ENCODE assay signal across 9 mouse cellular contexts in genomic region chrX:167152611-167153010, GRCm38 (mm10). TPM values are rescaled to one million over a fixed set of nuclear protein-coding genes. Genes with fewer than 3 reads are reported as not detected.
DNase-seq lines count a peak whose midpoint lies in the region; ATAC-seq and TF ChIP-seq lines count a peak whose summit lies in the region.
"Had no signal": no experiment of that assay in that cellular context is flagged by ENCODE, and none has a peak within 500 bp of the region (broad histone marks: within the 10 kb centered on the region; RNA-seq: fewer than 3 reads in every experiment).

No protein-coding gene starts in this region.

- intact Hi-C loops in gastrocnemius, adult 2 months (cut with DNase I), result loop anchor here (10.0 kb wide), 1 partner anchor 52 kb away; the partner anchor contains the start of gene Tmsb4x

- no peak for TF ChIP-seq CTCF in gastrocnemius, adult 2 months (IDR thresholded peaks at IDR 0.05)

- no peak overlapping the region for H3K4me2 ChIP-seq in heart, embryonic 13.5 days
- H3K4me2 ChIP-seq: embryonic facial prominence, embryonic 15.5 days had no signal

- no peak overlapping the region for H3K9ac ChIP-seq in heart, embryonic 13.5 days
- H3K9ac ChIP-seq: embryonic facial prominence, embryonic 15.5 days had no signal

- H3K36me3 ChIP-seq in heart, embryonic 13.5 days, result no peaks in the 10 kb centered on the region
- H3K36me3 ChIP-seq: embryonic facial prominence, embryonic 15.5 days had no signal

- no peaks in the 10 kb centered on the region for H3K27me3 ChIP-seq in heart, embryonic 13.5 days (replicated peaks)

- peak overlapping the region; percentile 66 for H3K27ac ChIP-seq in gastrocnemius, adult 2 months
- H3K27ac ChIP-seq in heart, embryonic 13.5 days (replicated peaks), result peak overlapping the region; percentile 56
- H3K27ac ChIP-seq: embryonic facial prominence, embryonic 15.5 days had no signal

- DNase-seq in gastrocnemius, adult 2 months, result peak; percentile 49
- DNase-seq in gastrocnemius, adult 18-20 months (ENCODE audit: low spot score), result no peak
- peak; percentile 21 for DNase-seq in 416B (ENCODE audit: low read depth)
- DNase-seq in cerebellum, adult 11-12 months, result peak; percentile 59
- peak; percentile 35 to 62 for DNase-seq in layer of hippocampus, adult 18-20 months (ENCODE audit: low spot score in 2 of 2)
- DNase-seq in testis, postnatal 14 days (ENCODE audit: low spot score), result peak; percentile 58

- no peaks in the 10 kb centered on the region for H3K9me3 ChIP-seq in heart, embryonic 13.5 days
- H3K9me3 ChIP-seq: embryonic facial prominence, embryonic 15.5 days had no signal

- peaks cover 16% of the 10 kb centered on the region; the same call in 1 of the 2 replicates for H3K4me1 ChIP-seq in heart, embryonic 13.5 days
- H3K4me1 ChIP-seq: embryonic facial prominence, embryonic 15.5 days had no signal

- H3K4me3 ChIP-seq in gastrocnemius, adult 2 months, result no peak overlapping the region
- no peak overlapping the region for H3K4me3 ChIP-seq in heart, embryonic 13.5 days
- H3K4me3 ChIP-seq: embryonic facial prominence, embryonic 15.5 days had no signal

- WGBS in heart, embryonic 13.5 days, result 61% methylated on average over 4 of the region's 4 CpGs

- no peak for ATAC-seq in heart, embryonic 13.5 days (ENCODE audit: extremely low read depth, insufficient number of reproducible peaks, low FRiP score, low TSS enrichment)
- ATAC-seq in activated CD4-positive, CD25-positive, alpha-beta regulatory T cell, adult 4 months, result no peak

RNA-seq across cellular contexts. Expression of gene Tmsb4x, which starts 56.5 kb away (rescaled TPM):
- 100 to 1,000 TPM; 120 to 207 TPM for total RNA-seq in gastrocnemius, adult 2 months (2021)
- 100 to 1,000 TPM; 127 to 178 TPM for total RNA-seq in gastrocnemius, adult 18-20 months (2021)
- 3,022 and 3,158 TPM in 2 replicates for polyA plus RNA-seq in heart, embryonic 13.5 days (2015; fragmentation: Nextera tagmentation; extraction: Ambion mirVana)
- 1,000 to 10,000 TPM; 1,626 to 1,851 TPM for total RNA-seq in layer of hippocampus, adult 18-20 months (2021)
- over 10,000 TPM; 15,449 to 15,725 TPM for polyA plus RNA-seq in activated CD4-positive, CD25-positive, alpha-beta regulatory T cell, adult 4 months (2017; shearing (Covaris generic))

Comparison
In these comparisons a context has a peak if more than half of its experiments do, and no peak if none do; other contexts are left out.
1. RNA of gene Tmsb4x, which starts 56.5 kb away (total RNA-seq): 1,626 to 1,851 TPM in layer of hippocampus, adult 18-20 months; 120 to 207 TPM in gastrocnemius, adult 2 months and 127 to 178 TPM in gastrocnemius, adult 18-20 months; every median in the first group is over 4 times any median in the second.